In the genomic region with DNA sequence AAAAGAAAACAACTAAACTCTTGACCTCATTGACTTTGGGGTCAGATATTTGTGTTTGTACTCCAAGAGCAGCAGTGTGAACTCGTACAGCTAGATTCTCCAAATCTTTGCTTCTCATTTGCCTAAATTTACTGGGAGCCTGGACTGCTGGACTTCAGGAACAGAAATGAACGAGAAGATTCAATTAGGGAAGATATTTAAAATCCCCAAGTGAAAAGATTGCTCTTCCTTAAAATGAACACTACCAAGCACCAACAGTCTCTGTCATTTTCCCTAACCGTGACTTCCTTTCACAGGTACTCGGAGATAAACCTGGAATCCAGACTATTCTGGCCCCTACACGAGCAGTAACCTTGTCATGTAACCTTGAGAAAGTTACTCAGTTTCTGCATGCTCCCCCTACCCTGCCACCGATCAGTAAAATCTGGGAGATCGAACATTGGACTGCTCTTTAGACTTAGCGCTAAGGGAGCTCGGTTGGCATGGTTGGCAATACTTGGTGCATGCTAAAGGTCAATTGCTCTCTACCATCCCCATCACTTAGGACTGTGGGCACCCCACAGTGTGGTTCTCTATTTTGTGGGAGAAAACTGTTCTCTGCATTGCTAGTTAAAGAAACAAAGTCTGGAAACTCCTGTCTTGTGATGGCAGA, we compare ENCODE assay signal across 8 mouse cellular contexts. TPM values are rescaled to one million over a fixed set of nuclear protein-coding genes. Genes with fewer than 3 reads are reported as not detected.
A peak's percentile ranks its signal among the peaks of the same experiment; 100 is the strongest.
DNase-seq lines count a peak whose midpoint lies in the region; ATAC-seq and TF ChIP-seq lines count a peak whose summit lies in the region.

No protein-coding gene starts in this region.

- TF ChIP-seq CTCF in kidney, postnatal 0 days (IDR thresholded peaks at IDR 0.05; ENCODE audit: low read depth), result no peak

- peaks cover 20% of the 10 kb centered on the region for H3K27me3 ChIP-seq in erythroblast, embryonic 14.5 days (ENCODE audit: control insufficient read depth)
- no peaks in the 10 kb centered on the region for H3K27me3 ChIP-seq in kidney, postnatal 0 days (ENCODE audit: insufficient read depth, low read length)
- H3K27me3 ChIP-seq in neural tube, embryonic 12.5 days (replicated peaks), result no peaks in the 10 kb centered on the region

- peak overlapping the region; percentile 50 for H3K9ac ChIP-seq in kidney, postnatal 0 days (ENCODE audit: low read depth, low read length)
- H3K9ac ChIP-seq in neural tube, embryonic 12.5 days, result peak overlapping the region; percentile 51

- H3K9me3 ChIP-seq in erythroblast, embryonic 14.5 days (ENCODE audit: control insufficient read depth, low read length), result no peaks in the 10 kb centered on the region
- H3K9me3 ChIP-seq in kidney, postnatal 0 days (replicated peaks; ENCODE audit: low read length), result no peaks in the 10 kb centered on the region
- H3K9me3 ChIP-seq in neural tube, embryonic 12.5 days, result no peaks in the 10 kb centered on the region

- H3K4me2 ChIP-seq in kidney, postnatal 0 days (ENCODE audit: low read length), result peak overlapping the region; percentile 86
- peak overlapping the region; percentile 83 for H3K4me2 ChIP-seq in neural tube, embryonic 12.5 days (replicated peaks)

- peaks cover 9% of the 10 kb centered on the region for H3K36me3 ChIP-seq in erythroblast, embryonic 14.5 days (ENCODE audit: control insufficient read depth)
- no peaks in the 10 kb centered on the region for H3K36me3 ChIP-seq in kidney, postnatal 0 days (ENCODE audit: insufficient read depth, low read length)
- no peaks in the 10 kb centered on the region for H3K36me3 ChIP-seq in neural tube, embryonic 12.5 days

- H3K27ac ChIP-seq in kidney, postnatal 0 days, result no peak overlapping the region
- no peak overlapping the region for H3K27ac ChIP-seq in neural tube, embryonic 12.5 days

- 21% methylated on average over 9 of the region's 9 CpGs for WGBS in kidney, postnatal 0 days
- WGBS in neural tube, embryonic 12.5 days, result 29% methylated on average over 9 of the region's 9 CpGs

- peak; percentile 24 for DNase-seq in cerebellum, adult 9-11 months
- no peak for DNase-seq in cerebellum, adult 9-10 months
- DNase-seq in B cell, adult 2 months, result peak; percentile 5 to 12
- no peak for DNase-seq in kidney, postnatal 0 days (ENCODE audit: low spot score)
- DNase-seq in frontal cortex, postnatal 25 days (ENCODE audit: low spot score in 2 of 2), result no peak
- DNase-seq in left cerebral cortex, adult 11 months (ENCODE audit: low spot score), result no peak

- peak overlapping the region; percentile 92 for H3K4me3 ChIP-seq in erythroblast, embryonic 14.5 days (replicated peaks)
- H3K4me3 ChIP-seq in kidney, postnatal 0 days (replicated peaks; ENCODE audit: low read depth, low read length), result peak overlapping the region; percentile 79
- peak overlapping the region; percentile 95 for H3K4me3 ChIP-seq in neural tube, embryonic 12.5 days

- ATAC-seq in kidney, postnatal 0 days (replicated peaks; ENCODE audit: low FRiP score, low read depth), result no peak
- no peak for ATAC-seq in neural tube, embryonic 12.5 days (ENCODE audit: low FRiP score, low read depth)

- H3K4me1 ChIP-seq in erythroblast, embryonic 14.5 days (ENCODE audit: control insufficient read depth), result peaks cover 40% of the 10 kb centered on the region
- peaks cover 8% of the 10 kb centered on the region; the same call in 1 of the 2 replicates for H3K4me1 ChIP-seq in kidney, postnatal 0 days (replicated peaks; ENCODE audit: insufficient read depth, low read length)
- H3K4me1 ChIP-seq in neural tube, embryonic 12.5 days, result peaks cover 20% of the 10 kb centered on the region

RNA-seq across cellular contexts. Expression of a gene that starts 0.6 kb away (rescaled TPM):
- polyA plus RNA-seq in erythroblast, embryonic 14.5 days (2012), result 0.76 and 1.3 TPM in 2 replicates
- polyA plus RNA-seq in kidney, postnatal 0 days (2015; fragmentation: Nextera tagmentation; extraction: Ambion mirVana), result 4.5 and 5.0 TPM in 2 replicates
- polyA plus RNA-seq in neural tube, embryonic 12.5 days (2016; fragmentation: Nextera tagmentation; extraction: Ambion mirVana), result 6.3 and 7.3 TPM in 2 replicates

RNA-seq across cellular contexts. Expression of a gene that starts 47.9 kb away (rescaled TPM):
- 1.3 and 2.3 TPM in 2 replicates for polyA plus RNA-seq in erythroblast, embryonic 14.5 days (2012)
- 1.9 and 2.5 TPM in 2 replicates for polyA plus RNA-seq in kidney, postnatal 0 days (2015; fragmentation: Nextera tagmentation; extraction: Ambion mirVana)
- 0.27 and 0.28 TPM in 2 replicates for polyA plus RNA-seq in neural tube, embryonic 12.5 days (2016; fragmentation: Nextera tagmentation; extraction: Ambion mirVana)

Comparison
In these comparisons a context has a peak if more than half of its experiments do, and no peak if none do; other contexts are left out.
1. DNase-seq: peak in cerebellum, adult 9-11 months (single experiment) and B cell, adult 2 months (2 of 2); none in cerebellum, adult 9-10 months (single experiment), kidney, postnatal 0 days (single experiment), frontal cortex, postnatal 25 days (0 of 2) and left cerebral cortex, adult 11 months (single experiment).
2. Peak in every context shown above with its lines, with median percentiles within 50 percentile points of each other: H3K4me3 ChIP-seq.